Mouse (Mus musculus): ENCODE results near the gene Cers6. TPM values are rescaled to one million over a fixed set of nuclear protein-coding genes. Genes with fewer than 3 reads are reported as not detected.

Gene Cers6
- polyA plus RNA-seq, 1 experiment from 2014 or later, result 21.3 TPM

- H3K4me1 ChIP-seq, result no peaks in the 10 kb centered on the region
- no peaks in the 10 kb centered on the region for H3K36me3 ChIP-seq
- 90% methylated on average over 2 of the region's 2 CpGs for WGBS
- H3K9me3 ChIP-seq, result no peaks in the 10 kb centered on the region
- H3K27me3 ChIP-seq, result no peaks in the 10 kb centered on the region
- ATAC-seq (ENCODE audit: borderline replicate concordance, extremely low read depth, low FRiP score, low TSS enrichment), result no peak
- H3K4me2 ChIP-seq, result no peak overlapping the region
- no peak overlapping the region for H3K27ac ChIP-seq
- H3K9ac ChIP-seq, result no peak overlapping the region
- no peak overlapping the region for H3K4me3 ChIP-seq
Observed at GRCm38 (mm10) chr2:69097526-69097925, 236.3 kb downstream of the Cers6 start.

GRCm38 (mm10) chr2:69098701-69099100 is 237.5 kb downstream of the Cers6 start:
- H3K9me3 ChIP-seq, result no peaks in the 10 kb centered on the region
- no peaks in the 10 kb centered on the region for H3K36me3 ChIP-seq
- H3K27me3 ChIP-seq, result no peaks in the 10 kb centered on the region
- no peaks in the 10 kb centered on the region for H3K4me1 ChIP-seq
- no peak overlapping the region for H3K9ac ChIP-seq
- ATAC-seq (ENCODE audit: borderline replicate concordance, extremely low read depth, low FRiP score, low TSS enrichment), result no peak
- no peak overlapping the region for H3K4me2 ChIP-seq
- H3K4me3 ChIP-seq, result no peak overlapping the region
- H3K27ac ChIP-seq, result no peak overlapping the region
- 83% methylated on average over 3 of the region's 3 CpGs for WGBS

GRCm38 (mm10) chr2:69099147-69099546 is 237.9 kb downstream of the Cers6 start:
- H3K4me1 ChIP-seq, result no peaks in the 10 kb centered on the region
- 93% methylated on average over 7 of the region's 7 CpGs for WGBS
- no peak overlapping the region for H3K4me3 ChIP-seq
- H3K27me3 ChIP-seq, result no peaks in the 10 kb centered on the region
- H3K27ac ChIP-seq, result no peak overlapping the region
- no peaks in the 10 kb centered on the region for H3K9me3 ChIP-seq
- H3K9ac ChIP-seq, result no peak overlapping the region
- no peak for ATAC-seq (ENCODE audit: borderline replicate concordance, extremely low read depth, low FRiP score, low TSS enrichment)
- H3K4me2 ChIP-seq, result no peak overlapping the region
- no peaks in the 10 kb centered on the region for H3K36me3 ChIP-seq

GRCm38 (mm10) chr2:69100706-69101105 is 239.5 kb downstream of the Cers6 start:
- Histone ChIP-seq H3K36me3 (no peaks in the 10 kb centered on the region), H3K9ac (no peak overlapping the region), H3K4me2 (no peak overlapping the region), H3K9me3 (no peaks in the 10 kb centered on the region), H3K27ac (no peak overlapping the region), H3K4me1 (no peaks in the 10 kb centered on the region), H3K4me3 (no peak overlapping the region), H3K27me3 (no peaks in the 10 kb centered on the region)
- ATAC-seq (ENCODE audit: borderline replicate concordance, extremely low read depth, low FRiP score, low TSS enrichment), result no peak
- 19% methylated on average over 3 of the region's 3 CpGs for WGBS

GRCm38 (mm10) chr2:69103526-69103925 is 242.3 kb downstream of the Cers6 start:
- Histone ChIP-seq H3K27ac (no peak overlapping the region), H3K4me1 (no peaks in the 10 kb centered on the region), H3K9me3 (no peaks in the 10 kb centered on the region), H3K4me2 (no peak overlapping the region), H3K9ac (no peak overlapping the region), H3K36me3 (no peaks in the 10 kb centered on the region), H3K27me3 (no peaks in the 10 kb centered on the region), H3K4me3 (no peak overlapping the region)
- no peak for ATAC-seq (ENCODE audit: borderline replicate concordance, extremely low read depth, low FRiP score, low TSS enrichment)
- 86% methylated on average over 3 of the region's 3 CpGs for WGBS

- no peak overlapping the region for H3K4me3 ChIP-seq
- H3K4me1 ChIP-seq, result peaks cover 8% of the 10 kb centered on the region
- WGBS, result 46% methylated on average over 10 of the region's 10 CpGs
- no peaks in the 10 kb centered on the region for H3K36me3 ChIP-seq
- H3K27me3 ChIP-seq, result no peaks in the 10 kb centered on the region
- H3K4me2 ChIP-seq, result no peak overlapping the region
- no peaks in the 10 kb centered on the region for H3K9me3 ChIP-seq
- no peak overlapping the region for H3K9ac ChIP-seq
- ATAC-seq (ENCODE audit: borderline replicate concordance, extremely low read depth, low FRiP score, low TSS enrichment), result no peak
- no peak overlapping the region for H3K27ac ChIP-seq
Observed at GRCm38 (mm10) chr2:69104511-69105145, 243.4 kb downstream of the Cers6 start.

GRCm38 (mm10) chr2:69109246-69109645 is 248.0 kb downstream of the Cers6 start:
- no peak overlapping the region for H3K9ac ChIP-seq
- ATAC-seq (ENCODE audit: borderline replicate concordance, extremely low read depth, low FRiP score, low TSS enrichment), result no peak
- H3K36me3 ChIP-seq, result no peaks in the 10 kb centered on the region
- H3K27ac ChIP-seq, result no peak overlapping the region
- H3K27me3 ChIP-seq, result no peaks in the 10 kb centered on the region
- H3K9me3 ChIP-seq, result no peaks in the 10 kb centered on the region
- no peak overlapping the region for H3K4me2 ChIP-seq
- H3K4me3 ChIP-seq, result no peak overlapping the region
- 57% methylated on average over 5 of the region's 5 CpGs for WGBS
- H3K4me1 ChIP-seq, result peaks cover 18% of the 10 kb centered on the region

- H3K27me3 ChIP-seq, result no peaks in the 10 kb centered on the region
- H3K4me1 ChIP-seq, result peaks cover 18% of the 10 kb centered on the region
- H3K4me3 ChIP-seq, result no peak overlapping the region
- 48% methylated on average over 7 of the region's 7 CpGs for WGBS
- H3K36me3 ChIP-seq, result no peaks in the 10 kb centered on the region
- H3K4me2 ChIP-seq, result no peak overlapping the region
- H3K27ac ChIP-seq, result no peak overlapping the region
- ATAC-seq (ENCODE audit: borderline replicate concordance, extremely low read depth, low FRiP score, low TSS enrichment), result 0 out of 2 replicates have a peak, but pooled peaks have one; percentile 10
- no peak overlapping the region for H3K9ac ChIP-seq
- no peaks in the 10 kb centered on the region for H3K9me3 ChIP-seq
Observed at GRCm38 (mm10) chr2:69109710-69110109, 248.5 kb downstream of the Cers6 start.

- 90% methylated on average over 5 of the region's 5 CpGs for WGBS
- Histone ChIP-seq H3K4me3 (no peak overlapping the region), H3K4me2 (no peak overlapping the region), H3K9ac (no peak overlapping the region), H3K4me1 (peaks cover 18% of the 10 kb centered on the region), H3K27me3 (no peaks in the 10 kb centered on the region), H3K9me3 (no peaks in the 10 kb centered on the region), H3K27ac (no peak overlapping the region), H3K36me3 (0 out of 2 replicates have a peak, but pooled peaks cover 6% of the 10 kb centered on the region)
- ATAC-seq (ENCODE audit: borderline replicate concordance, extremely low read depth, low FRiP score, low TSS enrichment), result no peak
Observed at GRCm38 (mm10) chr2:69112609-69113008, 251.4 kb downstream of the Cers6 start.

- no peaks in the 10 kb centered on the region for H3K27me3 ChIP-seq
- H3K9ac ChIP-seq, result no peak overlapping the region
- no peaks in the 10 kb centered on the region for H3K9me3 ChIP-seq
- H3K4me2 ChIP-seq, result no peak overlapping the region
- 46% methylated on average over 10 of the region's 10 CpGs for WGBS
- no peak overlapping the region for H3K4me3 ChIP-seq
- ATAC-seq (ENCODE audit: borderline replicate concordance, extremely low read depth, low FRiP score, low TSS enrichment), result peak; percentile 74; the same call in 1 of the 2 replicates
- H3K4me1 ChIP-seq, result peaks cover 16% of the 10 kb centered on the region
- 0 out of 2 replicates have a peak, but pooled peaks cover 6% of the 10 kb centered on the region for H3K36me3 ChIP-seq
- peak overlapping the region; percentile 9; the same call in 1 of the 2 replicates for H3K27ac ChIP-seq
Observed at GRCm38 (mm10) chr2:69113829-69114547, 252.7 kb downstream of the Cers6 start.

- no peak for ATAC-seq (ENCODE audit: borderline replicate concordance, extremely low read depth, low FRiP score, low TSS enrichment)
- Histone ChIP-seq H3K36me3 (0 out of 2 replicates have a peak, but pooled peaks cover 6% of the 10 kb centered on the region), H3K27me3 (no peaks in the 10 kb centered on the region), H3K4me1 (peaks cover 7% of the 10 kb centered on the region), H3K9me3 (no peaks in the 10 kb centered on the region), H3K27ac (no peak overlapping the region), H3K4me3 (no peak overlapping the region), H3K9ac (no peak overlapping the region), H3K4me2 (no peak overlapping the region)
- 79% methylated on average over 3 of the region's 3 CpGs for WGBS
Observed at GRCm38 (mm10) chr2:69115921-69116320, 254.7 kb downstream of the Cers6 start.

- no peak overlapping the region for H3K4me3 ChIP-seq
- 0 out of 2 replicates have a peak, but pooled peaks cover 6% of the 10 kb centered on the region for H3K36me3 ChIP-seq
- H3K4me2 ChIP-seq, result no peak overlapping the region
- no peaks in the 10 kb centered on the region for H3K9me3 ChIP-seq
- no peaks in the 10 kb centered on the region for H3K27me3 ChIP-seq
- no peak overlapping the region for H3K9ac ChIP-seq
- peaks cover 7% of the 10 kb centered on the region for H3K4me1 ChIP-seq
- no peak for ATAC-seq (ENCODE audit: borderline replicate concordance, extremely low read depth, low FRiP score, low TSS enrichment)
- H3K27ac ChIP-seq, result no peak overlapping the region
- 52% methylated on average over 4 of the region's 4 CpGs for WGBS
Observed at GRCm38 (mm10) chr2:69116767-69117166, 255.5 kb downstream of the Cers6 start.
